9 mouse cellular contexts compared by ENCODE assay signal in genomic region chrX:137118097-137118746, GRCm38 (mm10). TPM values are rescaled to one million over a fixed set of nuclear protein-coding genes. Genes with fewer than 3 reads are reported as not detected.
A peak's percentile ranks its signal among the peaks of the same experiment; 100 is the strongest.
DNase-seq lines count a peak whose midpoint lies in the region; ATAC-seq and TF ChIP-seq lines count a peak whose summit lies in the region.
"Had no signal": no experiment of that assay in that cellular context is flagged by ENCODE, and none has a peak within 500 bp of the region (broad histone marks: within the 10 kb centered on the region; RNA-seq: fewer than 3 reads in every experiment).

No protein-coding gene starts in this region.

- intact Hi-C loops in heart, adult 2 months (cut with DNase I), result no loop called here
- intact Hi-C loops in heart, postnatal 25 days (cut with DNase I), result no loop called here

- peak; percentile 8 to 41 for DNase-seq in heart, adult 2 months
- DNase-seq in heart, postnatal 25 days (ENCODE audit: low spot score), result no peak
- no peak for DNase-seq in lung, postnatal 0 days (ENCODE audit: low spot score)
- peak; percentile 61 for DNase-seq in right cerebral cortex, postnatal 4 days
- no peak for DNase-seq in gastrocnemius, adult 8-10 months (ENCODE audit: low spot score in 2 of 2)

- no peak for ATAC-seq in embryonic facial prominence, embryonic 13.5 days (ENCODE audit: insufficient number of reproducible peaks, insufficient read depth, low FRiP score, low TSS enrichment, low read depth)
- no peak for ATAC-seq in intestine, embryonic 16.5 days
- no peak for ATAC-seq in lung, postnatal 0 days

- no peak overlapping the region for H3K27ac ChIP-seq in heart, adult 2 months
- H3K27ac ChIP-seq in ES-Bruce4 (ENCODE audit: insufficient read depth, low read length), result no peak overlapping the region
- H3K27ac ChIP-seq in embryonic facial prominence, embryonic 13.5 days, result no peak overlapping the region
- no peak overlapping the region for H3K27ac ChIP-seq in intestine, embryonic 16.5 days (ENCODE audit: low read length)
- no peak overlapping the region for H3K27ac ChIP-seq in lung, postnatal 0 days (ENCODE audit: low read length)

- no peak for TF ChIP-seq POLR2A in heart, adult 2 months (IDR thresholded peaks at IDR 0.05; ENCODE audit: insufficient read depth, low read depth, low read length)
- TF ChIP-seq POLR2A in ES-Bruce4 (IDR thresholded peaks at IDR 0.05; ENCODE audit: insufficient read depth, low read length), result no peak

- H3K4me2 ChIP-seq in embryonic facial prominence, embryonic 13.5 days, result peak overlapping the region; percentile 46
- H3K4me2 ChIP-seq in intestine, embryonic 16.5 days (ENCODE audit: low read depth, low read length), result peak overlapping the region; percentile 25; the same call in 1 of the 2 replicates
- H3K4me2 ChIP-seq in lung, postnatal 0 days (replicated peaks; ENCODE audit: low read depth, low read length), result no peak overlapping the region

- H3K9me3 ChIP-seq in ES-Bruce4 (replicated peaks; ENCODE audit: control insufficient read depth, insufficient read depth, low read length, poor library complexity, severe bottlenecking), result no peaks in the 10 kb centered on the region
- no peaks in the 10 kb centered on the region for H3K9me3 ChIP-seq in embryonic facial prominence, embryonic 13.5 days
- no peaks in the 10 kb centered on the region; the same call in 1 of the 2 replicates for H3K9me3 ChIP-seq in intestine, embryonic 16.5 days (ENCODE audit: control insufficient read depth, low read length)
- no peaks in the 10 kb centered on the region for H3K9me3 ChIP-seq in lung, postnatal 0 days (ENCODE audit: low read length)

- H3K4me1 ChIP-seq in heart, adult 2 months (ENCODE audit: control insufficient read depth, insufficient read depth, low read length), result no peaks in the 10 kb centered on the region
- H3K4me1 ChIP-seq in ES-Bruce4 (ENCODE audit: control insufficient read depth, insufficient read depth, low read length), result no peaks in the 10 kb centered on the region
- no peaks in the 10 kb centered on the region for H3K4me1 ChIP-seq in embryonic facial prominence, embryonic 13.5 days
- H3K4me1 ChIP-seq in intestine, embryonic 16.5 days (ENCODE audit: control insufficient read depth, insufficient read depth, low read length), result no peaks in the 10 kb centered on the region
- no peaks in the 10 kb centered on the region for H3K4me1 ChIP-seq in lung, postnatal 0 days (ENCODE audit: insufficient read depth, low read depth, low read length)

- no peaks in the 10 kb centered on the region for H3K79me2 ChIP-seq in heart, adult 2 months (replicated peaks; ENCODE audit: control insufficient read depth, insufficient read depth, low read length)

- no peak for TF ChIP-seq EP300 in heart, adult 2 months (IDR thresholded peaks at IDR 0.05; ENCODE audit: insufficient read depth, low read depth, low read length)
- no peak for TF ChIP-seq EP300 in ES-Bruce4 (IDR thresholded peaks at IDR 0.05; ENCODE audit: insufficient read depth, low read depth, low read length)
- TF ChIP-seq EP300 in lung, postnatal 0 days (IDR thresholded peaks at IDR 0.05), result no peak

- H3K36me3 ChIP-seq in heart, adult 2 months (ENCODE audit: control insufficient read depth, insufficient read depth, low read length), result no peaks in the 10 kb centered on the region
- H3K36me3 ChIP-seq in ES-Bruce4 (ENCODE audit: control insufficient read depth, insufficient read depth, low read length, poor library complexity, severe bottlenecking), result no peaks in the 10 kb centered on the region
- no peaks in the 10 kb centered on the region for H3K36me3 ChIP-seq in embryonic facial prominence, embryonic 13.5 days
- H3K36me3 ChIP-seq in intestine, embryonic 16.5 days (ENCODE audit: control insufficient read depth, insufficient read depth, low read length), result no peaks in the 10 kb centered on the region
- H3K36me3 ChIP-seq in lung, postnatal 0 days (ENCODE audit: insufficient read depth, low read length), result no peaks in the 10 kb centered on the region

- peaks cover 8% of the 10 kb centered on the region for H3K27me3 ChIP-seq in heart, adult 2 months (ENCODE audit: control insufficient read depth, insufficient read depth, low read length)
- H3K27me3 ChIP-seq in ES-Bruce4 (ENCODE audit: control insufficient read depth, insufficient read depth, low read length, poor library complexity, severe bottlenecking), result peaks cover 12% of the 10 kb centered on the region; the same call in 1 of the 2 replicates
- peaks cover 89% of the 10 kb centered on the region for H3K27me3 ChIP-seq in embryonic facial prominence, embryonic 13.5 days
- peaks cover 50% of the 10 kb centered on the region for H3K27me3 ChIP-seq in intestine, embryonic 16.5 days (replicated peaks; ENCODE audit: control insufficient read depth, insufficient read depth, low read length)
- H3K27me3 ChIP-seq in lung, postnatal 0 days (replicated peaks; ENCODE audit: insufficient read depth, low read length), result peaks cover 22% of the 10 kb centered on the region

- TF ChIP-seq CTCF in heart, adult 2 months (IDR thresholded peaks at IDR 0.05), result peak; percentile 38
- TF ChIP-seq CTCF in ES-Bruce4 (IDR thresholded peaks at IDR 0.05; ENCODE audit: low read depth, low read length), result peak; percentile 49
- TF ChIP-seq CTCF in lung, postnatal 0 days (IDR thresholded peaks at IDR 0.05), result peak; percentile 47

- 19% methylated on average over 40 of the region's 40 CpGs for WGBS in heart, adult 2 months
- WGBS in embryonic facial prominence, embryonic 13.5 days, result 21% methylated on average over 40 of the region's 40 CpGs
- 12% methylated on average over 37 of the region's 40 CpGs for WGBS in intestine, embryonic 16.5 days
- WGBS in lung, postnatal 0 days, result 18% methylated on average over 40 of the region's 40 CpGs

- no peak overlapping the region for H3K9ac ChIP-seq in heart, adult 2 months (ENCODE audit: low read depth, low read length)
- peak overlapping the region; percentile 61 for H3K9ac ChIP-seq in ES-Bruce4 (ENCODE audit: low read depth, poor library complexity, severe bottlenecking)
- no peak overlapping the region for H3K9ac ChIP-seq in embryonic facial prominence, embryonic 13.5 days
- no peak overlapping the region for H3K9ac ChIP-seq in intestine, embryonic 16.5 days (ENCODE audit: low read depth, low read length)
- H3K9ac ChIP-seq in lung, postnatal 0 days (replicated peaks; ENCODE audit: low read depth), result no peak overlapping the region

- H3K4me3 ChIP-seq in heart, adult 2 months, result no peak overlapping the region
- peak overlapping the region; percentile 75 for H3K4me3 ChIP-seq in ES-Bruce4 (ENCODE audit: low read depth, low read length)
- peak overlapping the region; percentile 22 for H3K4me3 ChIP-seq in embryonic facial prominence, embryonic 13.5 days
- no peak overlapping the region for H3K4me3 ChIP-seq in intestine, embryonic 16.5 days (ENCODE audit: low read length)
- no peak overlapping the region for H3K4me3 ChIP-seq in lung, postnatal 0 days (ENCODE audit: low read depth, low read length)

RNA-seq across cellular contexts. Expression of gene Esx1, which starts 3.7 kb away (rescaled TPM):
- total RNA-seq in heart, adult 2 months (2021), result not detected
- polyA plus RNA-seq in heart, adult 2 months (2012; rRNA removed), result not detected in 2 replicates
- not detected for total RNA-seq in heart, postnatal 25 days (2021)
- 15.6 and 18.6 TPM in 2 replicates for polyA plus RNA-seq in ES-Bruce4 (2011; ENCODE audit: insufficient read depth, insufficient read length, low read depth, missing spikeins)
- not detected in 2 replicates for polyA plus RNA-seq in embryonic facial prominence, embryonic 13.5 days (2015; fragmentation: Nextera tagmentation; extraction: Ambion mirVana)
- not detected in 2 replicates for polyA plus RNA-seq in intestine, embryonic 16.5 days (2015; fragmentation: Nextera tagmentation; extraction: Ambion mirVana)
- polyA plus RNA-seq in lung, postnatal 0 days (2015; fragmentation: Nextera tagmentation; extraction: Ambion mirVana), result not detected in 2 replicates
- not detected for total RNA-seq in gastrocnemius, adult 8-10 months (2022)
- total RNA-seq: left cerebral cortex, postnatal 14 days had no signal

Comparison
In these comparisons a context has a peak if more than half of its experiments do, and no peak if none do; other contexts are left out.
1. DNase-seq: peak in heart, adult 2 months (2 of 2) and right cerebral cortex, postnatal 4 days (single experiment); none in heart, postnatal 25 days (single experiment), lung, postnatal 0 days (single experiment) and gastrocnemius, adult 8-10 months (0 of 2).
2. H3K4me3 ChIP-seq: peak in ES-Bruce4 (single experiment) and embryonic facial prominence, embryonic 13.5 days (single experiment); none in heart, adult 2 months (single experiment), intestine, embryonic 16.5 days (single experiment) and lung, postnatal 0 days (single experiment).
3. RNA of gene Esx1, which starts 3.7 kb away (polyA plus RNA-seq): 15.6 to 18.6 TPM in ES-Bruce4; not detected in heart, adult 2 months, not detected in lung, postnatal 0 days, not detected in embryonic facial prominence, embryonic 13.5 days and not detected in intestine, embryonic 16.5 days; every median in the first group is over 10 times any median in the second.
4. Peak in every context shown above with its lines, with median percentiles within 50 percentile points of each other: CTCF ChIP-seq.